Mouse (Mus musculus): Measurements from ENCODE around the gene Lin7b.

GRCm38 (mm10) chr7:45406157-45407156, 36.1 kb upstream of the Lin7b start:
- TF ChIP-seq POLR2A (IDR thresholded peaks at IDR 0.05; ENCODE audit: control insufficient read depth, extremely low read depth, insufficient read depth, low read length, poor library complexity) = no peak
- 0 out of 2 replicates have a peak, but pooled peaks have one; percentile 12 for TF ChIP-seq CTCF (IDR thresholded peaks at IDR 0.05; ENCODE audit: borderline replicate concordance, control insufficient read depth, extremely low read depth, insufficient read depth, low read length, poor library complexity)

All from thymus, adult 2 months (tissue).